Mouse (Mus musculus) frontal cortex, adult 2 months (tissue): ENCODE data around the gene Cdk7. TPM values are rescaled to one million over a fixed set of nuclear protein-coding genes. Genes with fewer than 3 reads are reported as not detected.

Source experiments
- DNase-seq, 2 experiments: peaks; one replicate each; pipeline ENCODE4 v3.0.0; 2022; ENCODE audit warnings: low spot score in 1 of 2; ENCODE audit errors: extremely low spot score in 1 of 2
- polyA plus RNA-seq: library from polyadenylated mRNA; depleted of rRNA; stranded (reverse); fragments of >200 nt; gene quantifications from 2 replicates; pipeline ENCODE4 v1.2.3, GENCODE M21; 2012

The Cdk7 gene
- polyA plus RNA-seq, 1 experiment: 22.2 TPM

DNA sequence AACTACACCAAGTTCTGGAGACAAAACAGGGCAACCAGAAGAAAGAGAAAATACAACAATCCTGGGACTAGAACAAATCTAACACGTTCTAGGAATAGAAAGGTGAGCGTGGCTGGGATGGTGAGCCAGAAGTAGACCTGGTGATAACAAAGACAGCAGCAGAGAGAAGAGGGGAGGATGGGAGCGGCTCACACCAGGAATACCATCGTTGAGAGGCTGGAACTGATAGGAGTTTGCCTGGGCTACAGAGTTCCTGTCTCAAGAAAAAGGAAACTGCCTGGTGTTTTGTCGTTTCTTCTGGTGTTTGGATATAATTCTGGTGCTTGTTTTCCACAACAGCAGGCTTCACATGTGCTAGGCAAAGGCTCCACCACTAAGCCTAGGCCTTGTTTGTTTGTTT is 2.7 kb downstream of the Cdk7 start:
- no peak for DNase-seq

DNA sequence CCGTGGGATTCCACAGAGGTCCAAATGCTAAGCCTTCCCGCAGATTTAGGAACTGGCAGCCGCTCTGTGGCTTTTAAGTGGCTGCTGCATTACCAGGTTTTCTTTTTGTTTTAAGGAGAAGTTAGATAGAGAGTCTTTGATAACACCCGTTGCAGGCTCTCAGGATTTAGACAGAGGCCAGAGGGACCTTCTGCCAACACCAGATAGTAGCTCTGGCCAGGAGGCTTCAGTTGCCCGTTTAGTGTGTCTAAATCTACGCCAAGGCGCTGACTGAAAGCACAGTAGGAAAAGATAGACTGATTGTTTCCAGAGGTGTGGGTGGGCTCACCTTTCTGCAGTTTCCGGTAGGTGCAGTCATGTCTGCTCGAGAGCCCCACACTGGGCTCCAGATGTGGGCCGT is 5.5 kb downstream of the Cdk7 start:
- no peak for DNase-seq

DNA sequence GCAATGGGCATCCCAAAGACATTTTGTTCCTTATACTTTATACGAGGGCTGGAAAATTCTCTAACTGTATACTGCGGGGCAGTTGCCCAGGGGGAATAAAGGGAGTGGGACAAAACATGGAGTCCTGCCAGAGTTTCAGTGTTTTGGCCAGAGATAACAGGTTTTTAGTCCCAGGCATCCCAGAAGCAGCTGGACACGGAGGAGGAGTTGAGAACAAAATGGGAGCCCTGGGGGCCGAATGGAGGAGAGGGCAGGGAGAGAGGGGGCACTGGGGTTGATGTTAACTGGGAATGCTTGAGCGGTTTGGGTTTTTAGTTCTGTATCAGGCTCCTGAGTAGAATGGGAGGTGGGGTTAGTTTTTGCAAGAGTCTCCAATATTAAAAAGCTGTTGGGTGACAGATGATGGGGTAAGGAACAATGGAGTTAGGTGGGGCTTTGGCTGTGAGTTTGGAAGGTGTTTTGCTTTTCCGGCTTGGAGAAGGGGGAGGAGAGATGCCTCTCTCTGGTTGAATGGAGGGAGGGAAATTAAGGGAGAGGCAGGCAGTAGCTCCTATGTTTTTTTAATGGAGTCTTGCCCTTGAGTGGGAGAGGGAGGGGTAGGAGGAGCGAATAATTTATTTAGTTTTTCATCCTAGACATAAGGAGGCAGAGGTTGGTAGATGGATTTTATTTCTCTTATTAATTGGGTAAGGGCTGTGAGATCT is 6.5 kb downstream of the Cdk7 start:
- DNase-seq: no peak

DNA sequence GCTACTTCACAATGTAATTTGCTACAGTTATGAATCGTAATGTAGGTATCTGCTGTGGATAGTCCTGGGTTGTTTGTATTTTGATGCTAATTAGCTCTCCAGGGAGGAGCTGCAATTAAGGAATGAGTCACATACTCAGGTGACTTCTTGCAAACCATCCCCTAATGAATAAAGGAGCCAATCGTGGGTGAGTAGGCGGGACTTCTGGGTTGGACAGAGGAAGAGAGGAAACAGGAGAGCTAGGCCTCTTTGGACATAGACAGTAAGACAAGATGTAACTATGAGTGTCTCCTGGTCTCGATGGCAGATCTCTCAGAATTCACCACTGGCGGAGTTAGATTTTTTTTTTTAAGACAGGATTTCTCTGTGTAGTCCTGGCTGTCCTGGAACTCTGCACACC is 9.1 kb downstream of the Cdk7 start:
- no peak for DNase-seq

DNA sequence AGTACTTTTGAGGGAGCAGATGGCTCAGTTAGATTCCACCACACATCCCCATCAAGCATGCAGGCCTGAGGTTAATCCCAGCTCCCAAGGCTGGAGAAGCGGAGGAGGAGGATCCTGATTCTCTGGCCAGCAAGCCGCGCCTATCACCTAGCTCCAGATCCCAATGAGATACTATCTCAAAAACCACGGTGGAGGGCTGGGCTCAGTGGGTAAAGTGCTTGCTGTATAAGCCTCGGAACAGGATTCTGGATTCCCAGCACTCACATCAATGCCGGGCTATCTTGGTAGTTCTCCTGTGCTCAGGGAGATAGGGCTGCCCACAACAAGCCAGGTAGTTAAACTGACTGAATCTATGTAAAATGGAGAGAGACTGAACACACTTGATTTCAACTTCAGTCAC is 15.3 kb downstream of the Cdk7 start:
- DNase-seq: no peak

DNA sequence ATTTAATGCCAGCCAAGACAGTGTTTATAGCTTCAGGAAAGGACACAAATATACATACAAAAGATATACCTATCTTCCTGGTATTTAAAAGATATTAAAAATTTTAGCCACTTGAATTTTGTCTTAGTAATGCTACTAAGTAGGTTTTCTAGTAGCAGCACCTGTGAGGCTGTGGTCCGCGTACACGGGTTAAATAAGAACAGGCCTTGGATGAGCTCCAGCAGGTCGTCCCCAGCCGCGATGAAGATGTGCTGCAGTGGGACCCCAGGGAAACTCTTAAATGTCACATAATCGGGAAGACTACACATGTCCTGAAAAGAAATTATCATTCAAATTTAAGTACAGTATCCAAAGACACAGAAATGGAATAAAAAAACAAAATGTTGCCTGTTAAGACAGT is 24.5 kb downstream of the Cdk7 start:
- DNase-seq: no peak

DNA sequence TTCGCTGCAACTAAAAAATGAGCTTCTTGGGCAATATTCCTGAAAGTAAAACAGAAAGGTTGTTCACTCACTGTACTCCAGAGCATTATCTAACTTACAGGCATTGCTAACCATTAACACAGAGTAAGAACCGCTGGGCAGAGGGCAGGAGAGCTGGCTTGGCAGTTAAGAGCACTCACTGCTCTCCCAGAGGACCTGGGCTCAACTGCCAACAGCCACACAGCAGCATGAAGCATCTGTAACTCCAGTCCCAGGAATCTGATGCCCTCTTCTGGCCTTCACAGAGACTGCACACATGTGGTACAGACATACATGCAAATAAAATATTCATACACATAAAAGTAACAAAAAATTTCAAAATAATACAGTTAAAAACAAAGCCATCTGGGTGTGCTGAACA is 27.3 kb downstream of the Cdk7 start:
- DNase-seq: no peak

DNA sequence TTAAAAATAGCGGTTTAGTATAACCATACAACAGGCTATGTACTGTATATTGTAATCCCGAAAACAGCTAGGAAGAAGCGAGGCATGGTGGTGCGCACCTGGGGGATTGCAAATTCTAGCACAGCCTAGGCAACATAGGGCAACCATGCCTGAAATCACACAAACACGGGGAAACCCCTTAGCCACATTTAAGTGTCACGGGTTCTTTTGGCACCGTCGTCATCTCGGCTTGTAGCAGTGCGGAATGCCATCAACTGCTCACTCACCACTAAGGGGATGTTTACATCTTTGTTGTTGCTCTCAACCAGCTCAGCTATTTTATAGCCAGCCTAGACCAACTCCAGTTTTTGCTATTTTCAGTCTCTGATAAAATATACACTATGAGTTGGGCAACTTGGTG is 31.9 kb downstream of the Cdk7 start:
- DNase-seq: no peak

DNA sequence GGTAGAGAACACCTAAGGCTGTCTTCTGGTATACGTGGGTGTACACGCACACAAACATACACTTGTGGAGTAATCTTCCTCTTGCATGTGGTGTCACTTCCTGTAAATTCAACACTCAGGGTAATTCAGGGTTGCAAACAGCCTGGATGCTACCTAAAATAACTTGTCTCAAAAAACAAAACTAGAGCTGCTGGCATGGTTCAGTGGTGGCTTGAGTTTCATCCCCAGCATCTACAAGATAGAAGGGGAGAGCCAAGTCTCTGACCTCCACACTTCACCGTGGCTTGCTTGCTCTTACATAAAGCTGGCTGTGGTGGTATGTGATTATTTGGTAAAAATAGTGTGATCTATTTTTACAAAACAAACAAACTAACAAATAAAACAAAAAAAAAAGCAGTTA is 33.2 kb downstream of the Cdk7 start:
- no peak for DNase-seq

DNA sequence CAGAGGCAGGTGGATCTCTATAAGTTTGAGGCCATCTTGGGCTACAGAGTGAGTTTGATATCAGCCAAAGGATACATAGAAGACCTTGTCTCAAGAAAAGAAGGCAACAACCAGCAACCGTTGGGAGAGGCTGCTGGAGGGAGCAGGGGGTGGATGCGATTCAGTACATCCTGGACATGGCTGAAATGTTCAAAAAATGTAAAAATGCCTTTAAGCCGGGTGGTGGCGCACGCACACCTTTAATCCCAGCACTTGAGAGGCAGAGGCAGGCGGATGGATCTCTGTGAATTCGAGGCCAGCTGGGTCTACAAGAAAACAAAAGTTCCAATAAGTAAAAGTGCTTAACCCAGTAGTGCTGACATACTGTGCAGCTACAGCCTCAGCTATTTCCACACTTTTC is 43.2 kb downstream of the Cdk7 start:
- DNase-seq: no peak

DNA sequence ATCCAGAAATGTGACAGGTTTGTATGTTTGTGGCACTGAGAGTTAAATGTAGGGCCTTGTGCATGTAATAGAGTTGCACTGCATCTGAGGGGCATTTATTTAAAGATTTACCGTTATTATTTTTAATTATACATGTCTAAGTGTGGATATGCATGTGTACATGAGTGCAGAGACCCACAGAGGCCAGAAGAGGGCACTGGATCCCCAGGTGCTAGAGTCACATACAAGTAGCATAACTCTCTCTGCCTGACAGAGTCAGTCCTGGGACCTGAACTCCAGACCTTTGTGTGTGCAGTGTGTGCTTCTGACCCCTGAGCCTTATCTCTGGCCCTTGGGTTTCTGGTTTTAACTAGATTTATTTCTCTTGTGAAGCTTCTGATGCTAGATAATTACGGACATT is 46.4 kb downstream of the Cdk7 start:
- DNase-seq: no peak

DNA sequence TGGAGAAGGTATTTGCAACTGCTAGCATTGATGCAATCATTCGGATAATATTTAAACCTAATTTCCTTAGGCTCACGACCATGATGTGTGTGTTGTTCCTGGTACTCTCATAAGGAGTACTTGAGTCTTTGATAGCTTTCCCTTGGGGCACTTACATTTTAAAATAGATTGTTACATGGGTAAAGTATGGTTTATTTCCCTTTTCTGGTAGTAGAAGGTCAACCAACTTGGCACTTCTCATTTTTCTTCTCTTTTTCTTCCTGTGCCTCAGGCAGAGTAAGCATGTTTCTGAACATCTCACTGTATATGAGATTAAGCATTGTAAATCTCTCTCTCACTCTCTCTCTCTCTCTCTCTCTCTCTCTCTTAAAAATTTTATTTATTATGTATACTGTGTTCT is 47.9 kb downstream of the Cdk7 start:
- no peak for DNase-seq

DNA sequence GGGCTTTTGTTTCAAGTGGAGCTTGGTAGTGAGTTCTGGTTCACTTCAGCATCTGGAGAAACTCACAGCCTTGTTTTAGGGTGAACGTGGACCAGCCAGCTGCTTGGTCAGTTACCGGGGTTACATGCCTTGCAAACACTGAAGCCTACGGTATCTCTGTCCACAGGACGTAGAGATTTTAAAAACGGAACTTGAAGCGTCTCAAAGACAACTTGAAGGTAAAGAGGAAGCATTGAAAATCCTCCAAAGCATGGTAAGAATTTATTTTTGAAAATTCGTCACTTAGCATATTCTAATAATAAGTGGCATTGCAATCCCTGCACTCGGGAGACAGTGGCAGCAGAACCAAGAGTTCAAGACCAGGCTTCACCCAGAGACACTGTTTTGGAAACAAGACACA is 49.1 kb downstream of the Cdk7 start:
- DNase-seq: no peak

DNA sequence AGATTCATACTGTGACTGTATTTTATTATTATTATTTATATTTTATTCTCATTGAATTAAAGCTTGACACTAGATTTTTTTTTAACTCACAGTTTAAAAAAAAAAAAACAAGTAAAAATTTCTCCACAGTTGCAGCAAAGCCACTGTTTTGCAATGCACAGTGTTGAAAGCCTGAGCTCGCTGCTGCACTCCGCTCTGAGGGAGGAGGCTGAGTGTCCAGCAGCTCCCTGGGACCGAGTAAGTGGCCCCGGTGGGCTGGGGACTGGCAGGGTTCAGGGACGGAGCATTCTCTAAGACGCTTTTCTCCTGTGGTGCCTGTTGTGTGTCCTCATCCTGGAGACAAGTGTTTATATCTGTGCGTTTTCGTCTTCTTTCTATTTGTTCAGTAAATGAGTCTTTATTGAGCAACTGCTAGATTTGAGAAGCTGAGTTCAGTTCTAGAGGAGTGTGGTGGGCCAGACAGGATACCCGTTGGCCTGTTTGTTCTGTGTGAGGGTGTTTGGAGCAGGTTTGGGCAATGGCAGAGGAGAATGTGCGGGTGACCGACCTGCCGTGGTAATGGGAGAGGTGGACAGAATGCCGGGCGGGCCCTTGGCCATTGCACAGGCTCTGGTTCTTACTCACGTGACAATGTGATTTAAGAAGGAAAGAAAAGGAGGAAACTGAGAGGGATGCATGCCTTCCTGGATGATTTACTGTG is 54.7 kb downstream of the Cdk7 start:
- no peak for DNase-seq

DNA sequence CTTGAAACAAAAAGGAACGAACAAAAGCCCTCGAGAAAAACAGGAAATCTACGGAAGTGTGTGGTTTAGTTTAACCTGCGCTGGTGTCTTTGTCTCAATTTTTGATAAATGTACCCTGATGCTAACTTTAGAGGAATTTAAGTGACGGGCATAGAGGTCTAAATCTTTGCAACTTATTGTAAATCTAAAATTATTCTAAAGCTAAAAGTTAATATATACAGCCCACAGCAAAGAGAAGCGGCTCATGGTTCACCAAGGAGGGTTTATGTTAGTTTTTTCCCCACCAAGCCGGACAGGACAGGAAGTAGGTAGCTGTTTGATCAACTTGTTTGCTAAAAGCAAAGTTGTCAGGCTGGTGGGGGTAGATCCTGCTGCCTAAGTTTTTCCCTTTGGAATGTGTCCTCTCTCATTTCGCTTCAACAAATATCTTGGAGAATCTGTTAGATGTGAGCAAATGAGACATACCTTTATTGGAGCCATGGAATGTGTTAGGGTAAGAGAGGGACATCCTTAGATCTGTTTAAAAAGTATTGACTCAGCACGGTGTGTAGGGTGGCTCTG is 60.5 kb downstream of the Cdk7 start:
- DNase-seq: no peak

DNA sequence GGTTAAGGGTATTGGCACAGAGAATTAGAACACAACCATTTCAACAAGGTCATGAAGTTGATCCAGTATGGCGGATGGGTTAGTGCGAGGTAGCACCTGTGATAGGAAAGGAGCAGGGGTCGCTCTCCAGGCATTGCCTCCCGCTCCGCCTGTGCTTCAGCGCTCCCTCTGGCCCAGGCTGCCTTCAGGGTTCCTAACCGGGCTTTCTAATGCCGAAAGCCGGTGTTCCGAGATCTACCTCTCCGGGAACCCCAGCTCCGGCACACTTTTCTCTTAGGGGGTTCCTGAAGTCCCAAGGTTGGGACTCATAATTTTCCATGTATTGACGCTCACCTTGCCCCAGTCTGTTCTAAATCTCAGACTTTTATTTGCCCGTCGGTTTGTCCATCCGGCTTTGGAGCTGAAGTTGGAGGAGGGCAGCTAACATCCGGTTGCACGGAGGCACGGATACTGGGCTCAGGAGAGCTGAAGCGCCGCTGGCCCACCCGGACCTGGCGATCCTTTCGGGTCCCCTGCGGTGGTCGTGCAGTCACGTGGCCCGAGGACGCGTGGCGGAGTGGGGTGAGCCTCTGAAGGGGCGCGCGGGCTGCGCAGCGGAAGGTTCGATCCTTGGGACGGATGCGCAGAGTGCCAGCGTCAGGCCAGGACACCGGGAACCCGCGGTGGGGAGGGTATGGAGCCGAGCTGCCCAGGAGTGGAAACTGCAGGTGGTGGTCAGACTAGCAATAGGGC is 61.3 kb downstream of the Cdk7 start, which contains the start of gene Ccdc125:
Gene Ccdc125 (plus strand): TSS at position 427 of the 732 bp plus-strand sequence.
- DNase-seq: no peak

DNA sequence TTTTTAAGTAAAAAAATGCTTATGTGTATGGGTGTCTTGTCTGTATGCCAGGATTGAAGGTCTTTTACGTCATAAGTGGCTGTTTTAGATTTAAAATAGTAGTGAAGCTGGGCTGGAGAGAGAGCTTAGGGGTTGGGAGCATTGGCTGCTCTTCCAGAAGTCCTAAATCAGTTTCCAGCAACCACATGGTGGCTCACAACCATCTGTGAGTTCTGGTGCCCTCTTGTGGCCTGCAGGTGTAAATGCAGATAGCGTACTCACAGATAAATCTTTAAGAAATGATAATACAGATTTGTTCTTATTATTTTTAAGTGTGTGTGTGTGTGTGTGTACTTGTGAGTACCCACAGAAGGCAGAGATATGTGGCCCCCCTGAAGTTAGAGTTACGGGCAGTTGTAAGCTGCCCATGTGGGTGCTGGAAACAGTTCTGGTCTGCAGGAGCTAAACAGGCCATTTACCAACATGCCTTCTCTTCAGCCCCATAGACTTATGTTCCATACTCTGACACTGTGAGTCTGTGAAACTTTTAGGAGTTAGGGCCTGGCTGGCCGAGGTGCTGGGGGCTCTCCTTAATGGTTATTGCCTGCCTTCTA is 70.8 kb downstream of the Cdk7 start:
- peak in 1 of 2 experiments; percentile 76 for DNase-seq

DNA sequence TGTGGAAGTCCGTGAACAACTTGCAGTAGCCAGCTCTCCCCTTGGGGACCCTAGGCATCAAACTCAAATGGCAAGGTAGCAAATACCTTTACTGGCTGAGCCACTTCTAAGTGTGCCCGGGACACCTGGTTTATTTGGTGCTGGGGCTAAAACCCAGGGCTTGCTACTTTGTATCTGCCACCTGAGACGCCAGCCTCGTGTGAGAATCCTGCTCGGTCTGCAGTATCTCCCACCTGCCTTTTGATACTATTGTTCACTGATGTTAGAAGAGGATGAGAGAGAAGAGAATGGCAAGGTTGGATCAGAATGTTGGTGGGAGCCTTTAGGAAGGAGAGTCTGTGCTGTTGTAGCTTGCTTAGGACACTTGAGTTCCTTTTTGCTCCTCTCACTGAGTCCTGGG is 72.6 kb downstream of the Cdk7 start:
- no peak for DNase-seq
